Mouse (Mus musculus): ENCODE results near the gene Parp2. TPM values are rescaled to one million over a fixed set of nuclear protein-coding genes. Genes with fewer than 3 reads are reported as not detected.
"Not testable (repeated sequence)": the region's sequence is repeated elsewhere in the genome, so short reads cannot be mapped to it uniquely, and the experiment has no call there.

Parp2 gene
- polyA plus RNA-seq, 1 experiment from 2014 or later, result 68.0 TPM

DNA sequence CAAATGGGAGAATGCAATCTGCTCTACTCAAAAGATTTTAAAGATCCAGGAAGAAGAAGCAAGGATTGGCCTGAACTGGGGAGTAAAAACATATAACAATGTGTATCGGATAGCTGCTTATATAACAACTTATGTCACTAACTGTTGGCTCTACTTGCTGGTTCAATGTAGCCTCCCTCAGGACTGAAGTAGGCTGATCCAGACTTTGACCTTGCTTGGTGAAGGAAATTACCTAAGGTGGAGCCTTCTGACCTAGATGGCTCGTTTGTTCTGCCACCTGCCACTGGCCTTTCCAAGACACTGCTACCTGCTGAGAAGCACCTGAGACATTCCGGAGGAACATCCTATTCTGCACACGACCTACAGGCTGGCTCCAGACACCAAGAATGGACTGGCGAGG is 48.1 kb downstream of the Parp2 start:
- Histone ChIP-seq H3K27ac (replicated peaks) (no peak overlapping the region), H3K9me3 (no peaks in the 10 kb centered on the region), H3K4me1 (no peaks in the 10 kb centered on the region), H3K4me3 (no peak overlapping the region), H3K36me3 (replicated peaks) (peaks cover 25% of the 10 kb centered on the region), H3K27me3 (replicated peaks; ENCODE audit: low read depth, poor library complexity, severe bottlenecking) (no peaks in the 10 kb centered on the region)
- 86% methylated on average over 5 of the region's 5 CpGs for WGBS
- DNase-seq (ENCODE audit: low spot score), result no peak

DNA sequence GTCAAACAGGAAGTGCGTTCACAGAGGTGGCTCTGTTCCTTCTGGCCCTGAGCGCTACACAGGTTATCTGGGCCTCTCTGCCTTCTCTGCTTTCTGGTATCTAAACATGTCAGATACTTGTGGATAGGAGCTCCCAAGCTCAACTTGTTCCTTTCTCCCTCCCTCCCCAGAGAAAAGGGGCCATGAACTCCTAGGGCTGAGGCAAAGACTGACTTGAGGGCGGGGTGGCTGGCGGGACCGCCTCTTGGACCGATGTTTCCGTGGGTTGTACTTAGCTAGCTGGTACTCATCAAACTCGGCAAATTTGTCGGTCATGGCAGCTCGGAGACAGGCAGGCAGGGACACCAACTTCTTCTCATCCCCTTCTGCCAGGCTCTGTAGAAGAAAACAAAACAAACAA is 55.0 kb downstream of the Parp2 start:
- Histone ChIP-seq H3K27ac (replicated peaks) (no peak overlapping the region), H3K4me1 (no peaks in the 10 kb centered on the region), H3K36me3 (replicated peaks) (peaks cover 25% of the 10 kb centered on the region), H3K9me3 (no peaks in the 10 kb centered on the region), H3K27me3 (replicated peaks; ENCODE audit: low read depth, poor library complexity, severe bottlenecking) (no peaks in the 10 kb centered on the region), H3K4me3 (no peak overlapping the region)
- DNase-seq (ENCODE audit: low spot score), result no peak
- WGBS, result 91% methylated on average over 10 of the region's 10 CpGs

DNA sequence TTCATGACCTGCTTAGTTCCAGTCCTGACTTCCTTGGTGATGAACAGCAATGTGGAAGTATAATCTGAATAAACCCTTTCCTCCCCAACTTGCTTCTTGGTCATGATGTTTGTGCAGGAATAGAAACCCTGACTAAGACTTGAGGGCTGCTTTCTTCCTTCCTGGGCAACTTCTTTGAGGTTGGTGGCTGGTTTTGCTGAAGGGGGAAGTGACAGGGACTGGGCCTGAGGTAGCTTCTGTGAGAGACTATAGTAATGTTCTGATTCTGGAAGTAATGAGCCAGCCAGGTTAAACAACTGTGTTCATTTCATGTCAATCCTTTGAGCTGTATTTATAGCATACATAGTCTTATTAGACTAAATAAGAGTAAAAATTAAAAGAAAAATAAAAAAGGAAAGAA is 57.4 kb downstream of the Parp2 start:
- DNase-seq (ENCODE audit: low spot score); H3K4me3 ChIP-seq; H3K27me3 ChIP-seq (replicated peaks; ENCODE audit: low read depth, poor library complexity, severe bottlenecking); H3K9me3 ChIP-seq; H3K4me1 ChIP-seq; H3K27ac ChIP-seq (replicated peaks): not testable (repeated sequence)
- H3K36me3 ChIP-seq (replicated peaks), result peaks cover 17% of the 10 kb centered on the region

DNA sequence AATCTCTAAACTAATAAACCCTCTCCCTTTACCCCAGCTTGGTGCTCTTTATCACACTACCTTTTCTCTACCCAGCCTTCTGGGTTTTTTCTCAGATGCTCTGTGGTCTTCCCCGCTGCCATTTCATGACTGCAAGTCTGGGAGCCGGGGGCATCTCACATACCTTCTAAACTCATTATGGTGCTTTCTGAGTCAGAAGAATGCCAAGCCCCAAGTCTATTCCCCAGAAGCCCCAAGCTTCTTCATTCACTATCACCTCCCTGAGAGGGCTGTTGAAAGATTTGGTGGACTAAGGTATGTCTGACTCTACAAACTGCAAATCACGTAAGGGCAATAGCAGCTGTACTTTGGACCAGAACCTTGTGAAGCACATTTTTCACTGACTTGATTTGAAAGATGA is 59.3 kb downstream of the Parp2 start:
- Histone ChIP-seq H3K36me3 (replicated peaks) (peaks cover 8% of the 10 kb centered on the region), H3K4me3 (no peak overlapping the region), H3K27ac (replicated peaks) (no peak overlapping the region), H3K27me3 (replicated peaks; ENCODE audit: low read depth, poor library complexity, severe bottlenecking) (no peaks in the 10 kb centered on the region), H3K4me1 (peaks cover 11% of the 10 kb centered on the region), H3K9me3 (no peaks in the 10 kb centered on the region)
- 91% methylated on average over 3 of the region's 3 CpGs for WGBS
- no peak for DNase-seq (ENCODE audit: low spot score)

DNA sequence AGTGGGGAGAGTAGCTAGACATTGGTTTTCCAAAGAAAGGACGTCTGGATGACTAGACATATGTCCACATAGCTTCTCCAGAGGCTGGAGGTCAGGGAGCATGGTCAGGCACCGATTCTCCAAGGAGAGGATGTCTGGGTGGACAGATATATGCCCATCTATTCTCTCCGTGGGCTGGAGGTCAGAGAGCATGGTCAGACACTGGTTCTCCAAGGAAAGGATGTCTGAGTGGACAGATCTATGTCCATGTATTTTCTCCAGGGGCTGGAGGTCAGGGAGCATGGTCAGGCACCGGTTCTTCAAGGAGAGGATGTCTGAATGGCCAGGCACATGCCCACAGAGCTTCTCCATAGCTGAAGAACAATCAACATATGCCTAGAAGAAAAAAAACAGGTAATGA is 60.6 kb downstream of the Parp2 start:
- H3K36me3 ChIP-seq (replicated peaks), result no peaks in the 10 kb centered on the region; the same call in 1 of the 2 replicates
- WGBS, result 77% methylated on average over 4 of the region's 4 CpGs
- no peaks in the 10 kb centered on the region for H3K9me3 ChIP-seq
- H3K27me3 ChIP-seq (replicated peaks; ENCODE audit: low read depth, poor library complexity, severe bottlenecking), result no peaks in the 10 kb centered on the region
- no peak for DNase-seq (ENCODE audit: low spot score)
- no peak overlapping the region for H3K27ac ChIP-seq (replicated peaks)
- no peak overlapping the region for H3K4me3 ChIP-seq
- peaks cover 11% of the 10 kb centered on the region for H3K4me1 ChIP-seq

GRCm38 (mm10) chr14:50868656-50869055 is 61.0 kb downstream of the Parp2 start:
- no peaks in the 10 kb centered on the region for H3K9me3 ChIP-seq
- H3K27ac ChIP-seq (replicated peaks), result no peak overlapping the region
- H3K4me1 ChIP-seq, result peaks cover 11% of the 10 kb centered on the region
- no peaks in the 10 kb centered on the region for H3K27me3 ChIP-seq (replicated peaks; ENCODE audit: low read depth, poor library complexity, severe bottlenecking)
- H3K36me3 ChIP-seq (replicated peaks), result no peaks in the 10 kb centered on the region
- 92% methylated on average over 5 of the region's 5 CpGs for WGBS
- DNase-seq (ENCODE audit: low spot score), result no peak
- no peak overlapping the region for H3K4me3 ChIP-seq

DNA sequence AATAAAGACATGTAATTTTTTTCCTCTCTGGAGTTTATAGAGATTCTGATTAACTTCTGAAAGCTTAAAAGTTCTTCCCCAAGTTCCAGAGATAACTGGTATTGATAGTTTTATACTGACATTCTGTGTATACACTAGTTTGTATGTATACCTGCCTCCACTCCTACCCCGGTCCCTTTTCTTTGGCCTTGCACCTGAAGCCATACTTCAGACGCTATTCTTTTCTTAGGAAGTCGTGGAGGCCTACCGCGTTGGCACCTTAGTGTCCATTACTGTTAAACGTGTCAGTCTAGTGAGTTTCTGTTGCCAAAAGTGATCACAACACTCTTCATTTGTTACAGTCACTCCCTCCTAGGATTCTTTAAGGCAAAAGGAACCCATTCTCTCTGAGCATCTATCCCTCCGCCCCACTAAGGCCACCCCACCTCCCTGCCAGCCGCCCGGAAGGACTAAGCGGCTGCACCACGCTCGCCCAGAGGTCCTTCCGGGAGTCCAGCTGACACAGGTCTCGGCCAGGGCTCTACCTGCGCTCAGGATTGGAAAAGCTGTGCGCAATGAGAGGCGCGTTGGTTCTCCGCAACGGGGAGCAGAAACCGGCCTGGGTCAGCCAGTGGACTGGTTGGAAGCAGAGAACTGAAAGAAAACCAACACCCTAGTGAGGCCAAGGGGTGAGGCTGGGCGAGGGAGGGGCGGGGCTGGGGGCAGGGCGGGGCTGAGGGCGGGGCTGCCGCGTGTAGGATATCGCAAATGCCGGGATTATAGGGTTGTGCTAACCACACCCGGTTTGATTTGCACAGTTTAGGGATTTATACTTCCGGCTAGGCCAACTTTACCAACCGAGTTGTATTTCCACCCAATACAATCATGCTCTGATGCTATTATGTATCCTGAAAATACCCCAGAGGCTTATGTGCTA is 62.5 kb downstream of the Parp2 start, which contains the start of gene Tep1:
Tep1 (minus strand) TSS at position 672 of the 916 bp plus-strand sequence.
- no peaks in the 10 kb centered on the region for H3K9me3 ChIP-seq

GRCm38 (mm10) chr14:50870805-50871143 is 63.1 kb downstream of the Parp2 start:
- Histone ChIP-seq H3K27me3 (replicated peaks; ENCODE audit: low read depth, poor library complexity, severe bottlenecking) (no peaks in the 10 kb centered on the region), H3K4me1 (peaks cover 11% of the 10 kb centered on the region), H3K4me3 (peak overlapping the region; percentile 71), H3K9me3 (no peaks in the 10 kb centered on the region), H3K36me3 (replicated peaks) (no peaks in the 10 kb centered on the region), H3K27ac (replicated peaks) (peak overlapping the region; percentile 87)
- WGBS, result 27% methylated on average over 5 of the region's 5 CpGs
- DNase-seq (ENCODE audit: low spot score), result no peak

More for the DNA sequence above, 62.5 kb downstream of the Parp2 start, which contains the start of gene Tep1:
- WGBS, result 6% methylated on average over 32 of the region's 32 CpGs
- H3K4me1 ChIP-seq, result peaks cover 11% of the 10 kb centered on the region
- DNase-seq (ENCODE audit: low spot score), result peak; percentile 83
- no peaks in the 10 kb centered on the region for H3K27me3 ChIP-seq (replicated peaks; ENCODE audit: low read depth, poor library complexity, severe bottlenecking)
- peak within 1 kb of the TSS; percentile 87 for H3K27ac ChIP-seq (replicated peaks)
- H3K4me3 ChIP-seq, result peak within 1 kb of the TSS; percentile 71
- H3K36me3 ChIP-seq (replicated peaks), result no peaks in the 10 kb centered on the region

Other genes with a start within 250 kb of the Parp2 start
- not detected in 2 replicates for gene Olfr744, start 193.0 kb upstream of the Parp2 start, polyA plus RNA-seq (2016; fragmentation: Nextera tagmentation; extraction: Ambion mirVana)
- not detected in 2 replicates for gene Olfr745, start 168.5 kb upstream of the Parp2 start, polyA plus RNA-seq (2016; fragmentation: Nextera tagmentation; extraction: Ambion mirVana)
- gene Olfr746, start 160.8 kb upstream of the Parp2 start, polyA plus RNA-seq (2016; fragmentation: Nextera tagmentation; extraction: Ambion mirVana), result not detected in 2 replicates
- gene Olfr747, start 114.6 kb upstream of the Parp2 start, polyA plus RNA-seq (2016; fragmentation: Nextera tagmentation; extraction: Ambion mirVana), result not detected in 2 replicates
- gene Olfr748, start 100.5 kb upstream of the Parp2 start, polyA plus RNA-seq (2016; fragmentation: Nextera tagmentation; extraction: Ambion mirVana), result not detected in 2 replicates
- not detected in 2 replicates for gene Olfr749, start 62.7 kb upstream of the Parp2 start, polyA plus RNA-seq (2016; fragmentation: Nextera tagmentation; extraction: Ambion mirVana)
- gene Ttc5, start 22.3 kb upstream of the Parp2 start, polyA plus RNA-seq (2016; fragmentation: Nextera tagmentation; extraction: Ambion mirVana), result 104 and 107 TPM in 2 replicates
- not detected in 2 replicates for gene Ccnb1ip1, start 109 bp upstream of the Parp2 start, polyA plus RNA-seq (2016; fragmentation: Nextera tagmentation; extraction: Ambion mirVana)
- gene Tep1, start 62.7 kb downstream of the Parp2 start, polyA plus RNA-seq (2016; fragmentation: Nextera tagmentation; extraction: Ambion mirVana), result 4.0 and 5.5 TPM in 2 replicates
- 0.15 and 0.19 TPM in 2 replicates for gene Klhl33, start 89.7 kb downstream of the Parp2 start, polyA plus RNA-seq (2016; fragmentation: Nextera tagmentation; extraction: Ambion mirVana)
- 178 and 185 TPM in 2 replicates for gene Osgep, start 117.1 kb downstream of the Parp2 start, polyA plus RNA-seq (2016; fragmentation: Nextera tagmentation; extraction: Ambion mirVana)
- gene Apex1, start 117.1 kb downstream of the Parp2 start, polyA plus RNA-seq (2016; fragmentation: Nextera tagmentation; extraction: Ambion mirVana), result 548 and 554 TPM in 2 replicates
- 43.5 and 43.6 TPM in 2 replicates for gene Pip4p1, start 123.0 kb downstream of the Parp2 start, polyA plus RNA-seq (2016; fragmentation: Nextera tagmentation; extraction: Ambion mirVana)
- 74.5 and 78.8 TPM in 2 replicates for gene Pnp, start 123.2 kb downstream of the Parp2 start, polyA plus RNA-seq (2016; fragmentation: Nextera tagmentation; extraction: Ambion mirVana)
- not detected in 2 replicates for gene Gm49342, start 136.7 kb downstream of the Parp2 start, polyA plus RNA-seq (2016; fragmentation: Nextera tagmentation; extraction: Ambion mirVana)
- 0.39 and 0.84 TPM in 2 replicates for gene Pnp2, start 148.2 kb downstream of the Parp2 start, polyA plus RNA-seq (2016; fragmentation: Nextera tagmentation; extraction: Ambion mirVana)
- not detected in 2 replicates for gene Rnase10, start 199.9 kb downstream of the Parp2 start, polyA plus RNA-seq (2016; fragmentation: Nextera tagmentation; extraction: Ambion mirVana)
- gene Rnase9, start 234.0 kb downstream of the Parp2 start, polyA plus RNA-seq (2016; fragmentation: Nextera tagmentation; extraction: Ambion mirVana), result not detected in 2 replicates
- not detected in 2 replicates for gene Rnase11, start 242.3 kb downstream of the Parp2 start, polyA plus RNA-seq (2016; fragmentation: Nextera tagmentation; extraction: Ambion mirVana)
- gene Rnase12, start 249.8 kb downstream of the Parp2 start, polyA plus RNA-seq (2016; fragmentation: Nextera tagmentation; extraction: Ambion mirVana), result not detected in 2 replicates

Measured in embryonic facial prominence, embryonic 10.5 days (tissue).